Mouse (Mus musculus): ENCODE measurements around the gene Tnnt1. TPM values are rescaled to one million over a fixed set of nuclear protein-coding genes. Genes with fewer than 3 reads are reported as not detected.

The Tnnt1 gene
- polyA plus RNA-seq, 1 experiment = 1.8 TPM

- TF ChIP-seq POLR2A (IDR thresholded peaks at IDR 0.05; ENCODE audit: control insufficient read depth, extremely low read depth, insufficient read depth, low read length, poor library complexity) (no peak), CTCF (IDR thresholded peaks at IDR 0.05; ENCODE audit: borderline replicate concordance, control insufficient read depth, extremely low read depth, insufficient read depth, low read length, poor library complexity) (no peak)
- H3K4me3 ChIP-seq (ENCODE audit: control insufficient read depth, insufficient read depth, low read length) = no peak overlapping the region
- 91% methylated on average over 1 of the region's 1 CpGs for WGBS
These were observed 22.2 kb downstream of the Tnnt1 start for GRCm38 (mm10) chr7:4493991-4494390.

GRCm38 (mm10) chr7:4492284-4493224 is 23.6 kb downstream of the Tnnt1 start:
- Histone ChIP-seq H3K36me3 (ENCODE audit: control insufficient read depth, insufficient read depth, low read length) (peaks cover 23% of the 10 kb centered on the region), H3K4me3 (ENCODE audit: control insufficient read depth, insufficient read depth, low read length) (no peak overlapping the region), H3K27ac (ENCODE audit: control insufficient read depth, insufficient read depth, low read length) (no peak overlapping the region), H3K27me3 (ENCODE audit: control insufficient read depth, insufficient read depth, low read length) (no peaks in the 10 kb centered on the region), H3K4me1 (replicated peaks; ENCODE audit: control insufficient read depth, insufficient read depth, low read length) (peaks cover 12% of the 10 kb centered on the region)
- no peak for TF ChIP-seq POLR2A (IDR thresholded peaks at IDR 0.05; ENCODE audit: control insufficient read depth, extremely low read depth, insufficient read depth, low read length, poor library complexity)
- TF ChIP-seq CTCF (IDR thresholded peaks at IDR 0.05; ENCODE audit: borderline replicate concordance, control insufficient read depth, extremely low read depth, insufficient read depth, low read length, poor library complexity) = no peak
- peak; percentile 23 for DNase-seq
- 47% methylated on average over 13 of the region's 13 CpGs for WGBS

More at GRCm38 (mm10) chr7:4493991-4494390, 22.2 kb downstream of the Tnnt1 start:
- H3K36me3 ChIP-seq (ENCODE audit: control insufficient read depth, insufficient read depth, low read length) = peaks cover 23% of the 10 kb centered on the region
- H3K27ac ChIP-seq (ENCODE audit: control insufficient read depth, insufficient read depth, low read length) = no peak overlapping the region
- no peak for DNase-seq
- H3K4me1 ChIP-seq (replicated peaks; ENCODE audit: control insufficient read depth, insufficient read depth, low read length) = peaks cover 19% of the 10 kb centered on the region
- H3K27me3 ChIP-seq (ENCODE audit: control insufficient read depth, insufficient read depth, low read length) = no peaks in the 10 kb centered on the region

- WGBS = 75% methylated on average over 6 of the region's 6 CpGs
These were observed 24.9 kb downstream of the Tnnt1 start for GRCm38 (mm10) chr7:4491308-4491707.

GRCm38 (mm10) chr7:4482281-4482680 is 33.9 kb downstream of the Tnnt1 start:
- WGBS = 94% methylated on average over 12 of the region's 12 CpGs
- H3K27me3 ChIP-seq (ENCODE audit: control insufficient read depth, insufficient read depth, low read length) = no peaks in the 10 kb centered on the region; the same call in 1 of the 2 replicates
- no peak for DNase-seq
- TF ChIP-seq POLR2A (IDR thresholded peaks at IDR 0.05; ENCODE audit: control insufficient read depth, extremely low read depth, insufficient read depth, low read length, poor library complexity) (no peak), CTCF (IDR thresholded peaks at IDR 0.05; ENCODE audit: borderline replicate concordance, control insufficient read depth, extremely low read depth, insufficient read depth, low read length, poor library complexity) (no peak)
- H3K36me3 ChIP-seq (ENCODE audit: control insufficient read depth, insufficient read depth, low read length) = peaks cover 25% of the 10 kb centered on the region
- H3K27ac ChIP-seq (ENCODE audit: control insufficient read depth, insufficient read depth, low read length) = no peak overlapping the region
- no peak overlapping the region for H3K4me3 ChIP-seq (ENCODE audit: control insufficient read depth, insufficient read depth, low read length)
- peaks cover 3% of the 10 kb centered on the region for H3K4me1 ChIP-seq (replicated peaks; ENCODE audit: control insufficient read depth, insufficient read depth, low read length)

More at GRCm38 (mm10) chr7:4491308-4491707, 24.9 kb downstream of the Tnnt1 start:
- Histone ChIP-seq H3K27ac (ENCODE audit: control insufficient read depth, insufficient read depth, low read length) (no peak overlapping the region), H3K4me1 (replicated peaks; ENCODE audit: control insufficient read depth, insufficient read depth, low read length) (peaks cover 12% of the 10 kb centered on the region), H3K27me3 (ENCODE audit: control insufficient read depth, insufficient read depth, low read length) (no peaks in the 10 kb centered on the region), H3K4me3 (ENCODE audit: control insufficient read depth, insufficient read depth, low read length) (no peak overlapping the region), H3K36me3 (ENCODE audit: control insufficient read depth, insufficient read depth, low read length) (peaks cover 15% of the 10 kb centered on the region; the same call in 1 of the 2 replicates)
- DNase-seq = no peak
- TF ChIP-seq POLR2A (IDR thresholded peaks at IDR 0.05; ENCODE audit: control insufficient read depth, extremely low read depth, insufficient read depth, low read length, poor library complexity) = no peak
- TF ChIP-seq CTCF (IDR thresholded peaks at IDR 0.05; ENCODE audit: borderline replicate concordance, control insufficient read depth, extremely low read depth, insufficient read depth, low read length, poor library complexity) = no peak

- peaks cover 25% of the 10 kb centered on the region for H3K36me3 ChIP-seq (ENCODE audit: control insufficient read depth, insufficient read depth, low read length)
- 52% methylated on average over 6 of the region's 6 CpGs for WGBS
- TF ChIP-seq POLR2A (IDR thresholded peaks at IDR 0.05; ENCODE audit: control insufficient read depth, extremely low read depth, insufficient read depth, low read length, poor library complexity) (no peak), CTCF (IDR thresholded peaks at IDR 0.05; ENCODE audit: borderline replicate concordance, control insufficient read depth, extremely low read depth, insufficient read depth, low read length, poor library complexity) (no peak)
- DNase-seq = peak; percentile 39
- no peaks in the 10 kb centered on the region; the same call in 1 of the 2 replicates for H3K27me3 ChIP-seq (ENCODE audit: control insufficient read depth, insufficient read depth, low read length)
- H3K4me1 ChIP-seq (replicated peaks; ENCODE audit: control insufficient read depth, insufficient read depth, low read length) = peaks cover 3% of the 10 kb centered on the region
- H3K27ac ChIP-seq (ENCODE audit: control insufficient read depth, insufficient read depth, low read length) = no peak overlapping the region
- no peak overlapping the region for H3K4me3 ChIP-seq (ENCODE audit: control insufficient read depth, insufficient read depth, low read length)
These were observed 36.5 kb downstream of the Tnnt1 start for GRCm38 (mm10) chr7:4479674-4480073.

GRCm38 (mm10) chr7:4478796-4479291 is 37.3 kb downstream of the Tnnt1 start:
- Histone ChIP-seq H3K4me1 (replicated peaks; ENCODE audit: control insufficient read depth, insufficient read depth, low read length) (peaks cover 3% of the 10 kb centered on the region), H3K27me3 (ENCODE audit: control insufficient read depth, insufficient read depth, low read length) (no peaks in the 10 kb centered on the region; the same call in 1 of the 2 replicates), H3K27ac (ENCODE audit: control insufficient read depth, insufficient read depth, low read length) (no peak overlapping the region), H3K36me3 (ENCODE audit: control insufficient read depth, insufficient read depth, low read length) (peaks cover 23% of the 10 kb centered on the region), H3K4me3 (ENCODE audit: control insufficient read depth, insufficient read depth, low read length) (peak overlapping the region; percentile 6; the same call in 1 of the 2 replicates)
- DNase-seq = no peak
- 36% methylated on average over 16 of the region's 16 CpGs for WGBS
- TF ChIP-seq POLR2A (IDR thresholded peaks at IDR 0.05; ENCODE audit: control insufficient read depth, extremely low read depth, insufficient read depth, low read length, poor library complexity) (no peak), CTCF (IDR thresholded peaks at IDR 0.05; ENCODE audit: borderline replicate concordance, control insufficient read depth, extremely low read depth, insufficient read depth, low read length, poor library complexity) (no peak)
